Mouse (Mus musculus) lung, embryonic 14.5 days (tissue): ENCODE data around the gene Olfr157. TPM values are rescaled to one million over a fixed set of nuclear protein-coding genes. Genes with fewer than 3 reads are reported as not detected.

Source experiments
- ATAC-seq: fragments of 200-750 bp; cut with Nextera tagmentation; 2 replicates; pipeline ENCODE4 v1.8.0; 2017; ENCODE audit warnings: mild to moderate bottlenecking, moderate TSS enrichment, moderate library complexity; ENCODE audit not compliant: insufficient read depth
- DNase-seq: peaks from one replicate; pipeline ENCODE4 v3.0.0-alpha.2; 2015
- H3K27ac ChIP-seq: fragments of 300-500 bp; sonication (generic); 2 replicates; pipeline ENCODE4 v1.5.1; 2014; ENCODE audit warnings: low read depth, mild to moderate bottlenecking, moderate library complexity
- H3K27me3 ChIP-seq: fragments of 300-500 bp; sonication (generic); 2 replicates; pipeline ENCODE4 v1.6.1; 2014; ENCODE audit warnings: low read length, control low read depth; ENCODE audit not compliant: insufficient read depth
- H3K36me3 ChIP-seq: fragments of 300-500 bp; sonication (generic); 2 replicates; pipeline ENCODE4 v1.6.1; 2014; ENCODE audit warnings: control low read depth; ENCODE audit not compliant: insufficient read depth
- H3K4me1 ChIP-seq: fragments of 300-500 bp; sonication (generic); 2 replicates; pipeline ENCODE4 v1.6.1; 2014; ENCODE audit warnings: antibody characterized with exemption, control low read depth; ENCODE audit not compliant: insufficient read depth
- H3K4me2 ChIP-seq: fragments of 300-500 bp; sonication (generic); 2 replicates; pipeline ENCODE4 v1.6.1; 2014; ENCODE audit warnings: mild to moderate bottlenecking
- H3K4me3 ChIP-seq: fragments of 300-500 bp; sonication (generic); 2 replicates; pipeline ENCODE4 v1.5.1; 2014; ENCODE audit warnings: low read depth, low read length
- H3K9ac ChIP-seq: fragments of 300-500 bp; sonication (generic); 2 replicates; pipeline ENCODE4 v1.6.1; 2014
- H3K9me3 ChIP-seq: fragments of 300-500 bp; sonication (generic); 2 replicates; pipeline ENCODE4 v1.6.1; 2016; ENCODE audit warnings: low read depth, low read length, control low read depth
- CTCF ChIP-seq: IDR thresholded peaks from 2 replicates; pipeline ENCODE4 v1.5.1; 2016; ENCODE audit warnings: antibody characterized with exemption, low read depth
- WGBS: fragments of 180-500 bp; shearing (Covaris S2); extraction: QIAGEN DNeasy Blood & Tissue Kit; methylation state at CpG from one replicate; pipeline ENCODE4 v1.1.7; 2014; 5-methylcytosine and 5-hydroxymethylcytosine counted together
- polyA plus RNA-seq: library from polyadenylated mRNA; unstranded; fragments of >200 nt; fragmentation: Nextera tagmentation; extraction: Ambion mirVana; gene quantifications from 2 replicates; pipeline ENCODE4 v1.2.1, GENCODE M21; 2014

Gene Olfr157
- not detected in 2 replicates for polyA plus RNA-seq

- Histone ChIP-seq H3K36me3 (no peaks in the 10 kb centered on the region), H3K4me1 (no peaks in the 10 kb centered on the region), H3K9ac (no peak within 1 kb of the TSS), H3K9me3 (0 out of 2 replicates have a peak, but pooled peaks cover 3% of the 10 kb centered on the region), H3K27ac (no peak within 1 kb of the TSS), H3K4me2 (no peak within 1 kb of the TSS), H3K4me3 (no peak within 1 kb of the TSS), H3K27me3 (no peaks in the 10 kb centered on the region)
- WGBS, result 66% methylated on average over 1 of the region's 1 CpGs
- TF ChIP-seq CTCF, result no peak
- ATAC-seq (no peak), DNase-seq (no peak)
Observed at GRCm38 (mm10) chr4:43840101-43840500, at the start of gene Olfr157. Gene Olfr157 (minus strand): TSS chr4:43840201.

GRCm38 (mm10) chr4:43884196-43884595 lies 44.2 kb upstream of the Olfr157 start:
- peak; percentile 56 for DNase-seq

GRCm38 (mm10) chr4:43879566-43879965 lies 39.6 kb upstream of the Olfr157 start:
- TF ChIP-seq CTCF, result no peak
- 73% methylated on average over 6 of the region's 6 CpGs for WGBS
- Histone ChIP-seq H3K27me3 (no peaks in the 10 kb centered on the region), H3K27ac (no peak overlapping the region), H3K9me3 (no peaks in the 10 kb centered on the region), H3K4me3 (no peak overlapping the region), H3K4me1 (peaks cover 23% of the 10 kb centered on the region), H3K9ac (no peak overlapping the region), H3K36me3 (no peaks in the 10 kb centered on the region), H3K4me2 (no peak overlapping the region)
- no peak for ATAC-seq
- no peak for DNase-seq

More at GRCm38 (mm10) chr4:43884196-43884595, 44.2 kb upstream of the Olfr157 start:
- H3K4me2 ChIP-seq, result no peak overlapping the region
- ATAC-seq, result peak; percentile 68
- no peaks in the 10 kb centered on the region for H3K36me3 ChIP-seq
- no peak overlapping the region for H3K4me3 ChIP-seq
- no peak for TF ChIP-seq CTCF
- no peak overlapping the region for H3K9ac ChIP-seq
- H3K4me1 ChIP-seq, result peaks cover 11% of the 10 kb centered on the region
- peak overlapping the region; percentile 37; the same call in 1 of the 2 replicates for H3K27ac ChIP-seq
- no peaks in the 10 kb centered on the region for H3K27me3 ChIP-seq
- WGBS, result 21% methylated on average over 4 of the region's 4 CpGs
- no peaks in the 10 kb centered on the region for H3K9me3 ChIP-seq

GRCm38 (mm10) chr4:43878121-43878776 lies 38.2 kb upstream of the Olfr157 start:
- DNase-seq (no peak), ATAC-seq (no peak)
- no peak overlapping the region for H3K9ac ChIP-seq
- no peak overlapping the region for H3K4me3 ChIP-seq
- no peaks in the 10 kb centered on the region for H3K9me3 ChIP-seq
- peak overlapping the region; percentile 12; the same call in 1 of the 2 replicates for H3K4me2 ChIP-seq
- 31% methylated on average over 5 of the region's 5 CpGs for WGBS
- H3K4me1 ChIP-seq, result peaks cover 15% of the 10 kb centered on the region
- H3K27ac ChIP-seq, result peak overlapping the region; percentile 54; the same call in 1 of the 2 replicates
- H3K27me3 ChIP-seq, result no peaks in the 10 kb centered on the region
- H3K36me3 ChIP-seq, result no peaks in the 10 kb centered on the region
- TF ChIP-seq CTCF, result no peak

GRCm38 (mm10) chr4:43877230-43877629 lies 37.2 kb upstream of the Olfr157 start:
- H3K36me3 ChIP-seq, result no peaks in the 10 kb centered on the region
- H3K4me2 ChIP-seq, result no peak overlapping the region
- no peak overlapping the region for H3K4me3 ChIP-seq
- H3K27me3 ChIP-seq, result no peaks in the 10 kb centered on the region
- H3K9me3 ChIP-seq, result no peaks in the 10 kb centered on the region
- no peak for DNase-seq
- TF ChIP-seq CTCF, result no peak
- H3K4me1 ChIP-seq, result peaks cover 15% of the 10 kb centered on the region
- no peak overlapping the region for H3K27ac ChIP-seq
- 95% methylated on average over 1 of the region's 1 CpGs for WGBS
- no peak overlapping the region for H3K9ac ChIP-seq
- no peak for ATAC-seq

GRCm38 (mm10) chr4:43875919-43876411 lies 36.0 kb upstream of the Olfr157 start:
- H3K9ac ChIP-seq, result peak overlapping the region; percentile 71
- peak; percentile 40 for TF ChIP-seq CTCF
- H3K27ac ChIP-seq, result no peak overlapping the region
- ATAC-seq (peak; percentile 55), DNase-seq (peak; percentile 39)
- no peaks in the 10 kb centered on the region for H3K9me3 ChIP-seq
- 0% methylated on average over 20 of the region's 20 CpGs for WGBS
- H3K27me3 ChIP-seq, result no peaks in the 10 kb centered on the region
- H3K36me3 ChIP-seq, result no peaks in the 10 kb centered on the region
- peak overlapping the region; percentile 91 for H3K4me3 ChIP-seq
- H3K4me1 ChIP-seq, result peaks cover 15% of the 10 kb centered on the region
- H3K4me2 ChIP-seq, result peak overlapping the region; percentile 81

GRCm38 (mm10) chr4:43875160-43875918 lies 35.3 kb upstream of the Olfr157 start, which contains the start of gene Reck:
Gene Reck (plus strand): TSS chr4:43875530.
- WGBS, result under 1% methylated on average over 72 of the region's 73 CpGs

More at GRCm38 (mm10) chr4:43875160-43875918, 35.3 kb upstream of the Olfr157 start, which contains the start of gene Reck:
- peaks cover 15% of the 10 kb centered on the region for H3K4me1 ChIP-seq
- H3K9me3 ChIP-seq, result no peaks in the 10 kb centered on the region
- ATAC-seq, result peak; percentile 93
- H3K36me3 ChIP-seq, result no peaks in the 10 kb centered on the region
- H3K4me3 ChIP-seq, result peak within 1 kb of the TSS; percentile 91
- no peak within 1 kb of the TSS for H3K27ac ChIP-seq
- H3K27me3 ChIP-seq, result no peaks in the 10 kb centered on the region
- peak; percentile 97 for DNase-seq
- peak within 1 kb of the TSS; percentile 81 for H3K4me2 ChIP-seq
- peak within 1 kb of the TSS; percentile 71 for H3K9ac ChIP-seq
- TF ChIP-seq CTCF, result no peak
